Mouse (Mus musculus): ENCODE results near the gene Mc3r. TPM values are rescaled to one million over a fixed set of nuclear protein-coding genes. Genes with fewer than 3 reads are reported as not detected.

The Mc3r gene
- polyA plus RNA-seq, 1 experiment from 2014 or later: not detected

DNA sequence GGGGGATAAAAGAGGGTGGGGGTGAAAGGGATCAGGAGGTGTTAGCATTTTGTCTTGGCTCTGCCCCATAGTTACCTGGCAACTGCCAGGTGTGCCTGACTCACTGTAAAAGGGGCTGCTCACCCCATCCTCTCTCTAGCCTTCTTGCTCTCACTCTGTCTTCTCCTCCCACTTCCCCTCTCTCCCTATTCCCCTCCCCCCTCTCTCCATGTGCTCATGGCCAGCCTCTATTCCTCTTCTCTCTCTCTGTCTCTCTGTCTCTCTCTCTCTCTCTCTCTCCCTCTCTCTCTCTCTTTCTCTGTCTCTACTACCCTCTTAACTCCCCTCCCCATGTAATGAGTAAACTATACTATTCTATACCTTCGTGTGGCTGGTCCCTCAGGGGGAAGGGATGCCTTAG lies 41.3 kb downstream of the Mc3r start:
- H3K9me3 ChIP-seq (ENCODE audit: control insufficient read depth, low read length): no peaks in the 10 kb centered on the region
- ATAC-seq (ENCODE audit: insufficient number of reproducible peaks, insufficient read depth, low FRiP score, low read depth): no peak
- 11% methylated on average over 1 of the region's 1 CpGs for WGBS
- no peaks in the 10 kb centered on the region for H3K36me3 ChIP-seq (ENCODE audit: control insufficient read depth, insufficient read depth, low read length)
- no peak overlapping the region for H3K27ac ChIP-seq (replicated peaks in 1 of 2; ENCODE audit: control insufficient read depth in 1 of 2, insufficient read depth in 1 of 2, low read depth in 2 of 2, low read length in 2 of 2)
- no peaks in the 10 kb centered on the region for H3K27me3 ChIP-seq (ENCODE audit: control insufficient read depth, insufficient read depth, low read length)
- H3K4me2 ChIP-seq (ENCODE audit: low read length): no peak overlapping the region
- H3K9ac ChIP-seq (ENCODE audit: low read length): no peak overlapping the region
- no peak overlapping the region for H3K4me3 ChIP-seq (ENCODE audit: control insufficient read depth in 1 of 2, insufficient read depth in 1 of 2, low read depth in 1 of 2, low read length in 2 of 2)
- H3K4me1 ChIP-seq (ENCODE audit: control insufficient read depth in 2 of 2, insufficient read depth in 2 of 2, low read length in 2 of 2): peaks cover 0 to 2% of the 10 kb centered on the region in 2 experiments; a peak in 1 of 4 replicates

DNA sequence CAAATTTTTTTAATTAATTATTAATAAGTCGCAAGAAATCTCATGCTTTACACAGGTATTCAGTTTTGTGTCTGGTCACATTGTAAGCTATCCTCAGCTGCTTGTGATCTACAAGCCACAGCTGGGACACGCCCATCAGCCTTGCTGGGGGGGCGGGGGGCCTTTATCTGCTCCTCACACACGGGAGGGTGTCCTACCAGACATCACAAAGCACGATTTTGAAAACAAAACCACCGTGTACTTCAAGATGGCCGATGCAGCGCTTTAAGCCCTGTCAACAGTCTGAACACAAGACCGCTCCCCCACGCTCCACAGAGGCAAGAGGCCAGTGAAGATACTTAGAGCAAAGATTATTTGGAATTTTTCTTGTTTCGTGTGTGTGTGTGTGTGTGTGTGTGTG lies 42.2 kb downstream of the Mc3r start:
- Histone ChIP-seq H3K4me3 (ENCODE audit: control insufficient read depth in 1 of 2, insufficient read depth in 1 of 2, low read depth in 1 of 2, low read length in 2 of 2) (no peak overlapping the region), H3K27ac (replicated peaks in 1 of 2; ENCODE audit: control insufficient read depth in 1 of 2, insufficient read depth in 1 of 2, low read depth in 2 of 2, low read length in 2 of 2) (no peak overlapping the region)
- WGBS: 60% methylated on average over 11 of the region's 11 CpGs

DNA sequence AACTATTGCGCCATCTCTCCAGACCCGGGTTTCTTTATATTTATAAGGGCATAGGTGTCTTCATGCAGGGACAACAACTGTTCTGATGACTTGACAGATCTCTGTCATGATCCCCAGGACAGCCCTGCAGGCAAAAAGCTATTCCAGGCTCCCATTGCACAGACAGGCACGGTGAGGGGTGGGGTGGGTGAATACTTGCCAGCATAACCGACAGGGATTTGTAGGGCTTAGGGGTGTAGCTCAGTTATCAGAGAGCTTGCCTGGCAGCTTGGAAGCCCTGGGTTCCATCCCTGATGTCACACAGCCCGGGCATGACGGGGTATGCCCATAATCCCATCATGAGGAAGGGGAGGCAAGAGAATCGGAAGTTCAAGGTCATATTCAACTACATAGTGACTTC lies 42.7 kb downstream of the Mc3r start:
- WGBS: 74% methylated on average over 7 of the region's 7 CpGs
- peaks cover 0 to 2% of the 10 kb centered on the region in 2 experiments; a peak in 1 of 4 replicates for H3K4me1 ChIP-seq (ENCODE audit: control insufficient read depth in 2 of 2, insufficient read depth in 2 of 2, low read length in 2 of 2)
- 0 out of 2 replicates have a peak, but pooled peaks have one; percentile 9 for ATAC-seq (ENCODE audit: insufficient number of reproducible peaks, insufficient read depth, low FRiP score, low read depth)
- H3K9me3 ChIP-seq (ENCODE audit: control insufficient read depth, low read length): no peaks in the 10 kb centered on the region
- no peak overlapping the region for H3K4me2 ChIP-seq (ENCODE audit: low read length)
- no peaks in the 10 kb centered on the region for H3K36me3 ChIP-seq (ENCODE audit: control insufficient read depth, insufficient read depth, low read length)
- H3K27ac ChIP-seq (replicated peaks in 1 of 2; ENCODE audit: control insufficient read depth in 1 of 2, insufficient read depth in 1 of 2, low read depth in 2 of 2, low read length in 2 of 2): no peak overlapping the region
- H3K27me3 ChIP-seq (ENCODE audit: control insufficient read depth, insufficient read depth, low read length): no peaks in the 10 kb centered on the region
- H3K4me3 ChIP-seq (ENCODE audit: control insufficient read depth in 1 of 2, insufficient read depth in 1 of 2, low read depth in 1 of 2, low read length in 2 of 2): no peak overlapping the region
- H3K9ac ChIP-seq (ENCODE audit: low read length): no peak overlapping the region

More for the DNA sequence above, 42.2 kb downstream of the Mc3r start:
- H3K27me3 ChIP-seq (ENCODE audit: control insufficient read depth, insufficient read depth, low read length): no peaks in the 10 kb centered on the region
- no peaks in the 10 kb centered on the region for H3K36me3 ChIP-seq (ENCODE audit: control insufficient read depth, insufficient read depth, low read length)
- no peak overlapping the region for H3K9ac ChIP-seq (ENCODE audit: low read length)
- H3K9me3 ChIP-seq (ENCODE audit: control insufficient read depth, low read length): no peaks in the 10 kb centered on the region
- peaks cover 0 to 2% of the 10 kb centered on the region in 2 experiments; a peak in 1 of 4 replicates for H3K4me1 ChIP-seq (ENCODE audit: control insufficient read depth in 2 of 2, insufficient read depth in 2 of 2, low read length in 2 of 2)
- no peak overlapping the region for H3K4me2 ChIP-seq (ENCODE audit: low read length)
- ATAC-seq (ENCODE audit: insufficient number of reproducible peaks, insufficient read depth, low FRiP score, low read depth): no peak

DNA sequence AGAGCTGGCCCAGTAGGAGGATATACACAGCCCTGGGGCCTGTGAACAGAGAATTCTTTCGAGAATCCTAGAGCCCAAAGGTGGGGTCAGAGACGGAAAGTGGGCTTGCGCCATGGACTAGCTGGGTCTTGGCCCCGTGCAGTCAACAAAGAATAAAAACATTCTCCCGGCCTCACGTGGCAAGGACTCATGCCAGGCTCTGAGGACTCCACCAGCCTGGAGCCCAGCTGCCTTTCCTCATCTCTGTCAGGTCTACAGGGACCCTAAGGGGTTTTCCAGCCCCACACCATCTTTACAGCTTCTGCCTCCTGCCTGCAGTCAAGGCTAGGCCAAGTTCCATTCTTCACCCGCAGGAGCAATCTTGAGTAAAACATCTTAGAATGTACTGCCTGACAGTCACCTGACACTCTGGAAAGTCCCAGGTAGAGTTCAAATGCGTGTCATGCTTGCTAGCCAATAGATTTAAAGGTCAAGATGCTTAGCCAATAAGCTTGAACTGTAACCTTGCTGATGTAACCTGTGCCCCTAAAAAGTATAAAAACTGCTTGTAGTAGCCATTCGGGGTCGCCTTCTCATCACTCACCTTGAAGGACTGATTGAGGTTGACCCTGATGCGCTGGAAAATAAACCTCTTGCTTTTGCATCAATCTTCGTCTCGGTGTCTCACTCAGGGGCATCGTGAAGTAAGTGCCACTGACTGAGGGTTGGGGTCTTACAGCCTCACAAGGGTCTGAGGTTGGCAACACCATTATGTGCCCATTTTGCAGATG lies 43.6 kb downstream of the Mc3r start:
- Histone ChIP-seq H3K9me3 (ENCODE audit: control insufficient read depth, low read length) (no peaks in the 10 kb centered on the region), H3K4me2 (ENCODE audit: low read length) (no peak overlapping the region), H3K4me1 (ENCODE audit: control insufficient read depth in 2 of 2, insufficient read depth in 2 of 2, low read length in 2 of 2) (peaks cover 0 to 2% of the 10 kb centered on the region in 2 experiments; a peak in 1 of 4 replicates), H3K27me3 (ENCODE audit: control insufficient read depth, insufficient read depth, low read length) (no peaks in the 10 kb centered on the region), H3K27ac (replicated peaks in 1 of 2; ENCODE audit: control insufficient read depth in 1 of 2, insufficient read depth in 1 of 2, low read depth in 2 of 2, low read length in 2 of 2) (no peak overlapping the region), H3K9ac (ENCODE audit: low read length) (no peak overlapping the region), H3K4me3 (ENCODE audit: control insufficient read depth in 1 of 2, insufficient read depth in 1 of 2, low read depth in 1 of 2, low read length in 2 of 2) (no peak overlapping the region), H3K36me3 (ENCODE audit: control insufficient read depth, insufficient read depth, low read length) (no peaks in the 10 kb centered on the region)
- ATAC-seq (ENCODE audit: insufficient number of reproducible peaks, insufficient read depth, low FRiP score, low read depth): no peak
- 83% methylated on average over 14 of the region's 14 CpGs for WGBS

DNA sequence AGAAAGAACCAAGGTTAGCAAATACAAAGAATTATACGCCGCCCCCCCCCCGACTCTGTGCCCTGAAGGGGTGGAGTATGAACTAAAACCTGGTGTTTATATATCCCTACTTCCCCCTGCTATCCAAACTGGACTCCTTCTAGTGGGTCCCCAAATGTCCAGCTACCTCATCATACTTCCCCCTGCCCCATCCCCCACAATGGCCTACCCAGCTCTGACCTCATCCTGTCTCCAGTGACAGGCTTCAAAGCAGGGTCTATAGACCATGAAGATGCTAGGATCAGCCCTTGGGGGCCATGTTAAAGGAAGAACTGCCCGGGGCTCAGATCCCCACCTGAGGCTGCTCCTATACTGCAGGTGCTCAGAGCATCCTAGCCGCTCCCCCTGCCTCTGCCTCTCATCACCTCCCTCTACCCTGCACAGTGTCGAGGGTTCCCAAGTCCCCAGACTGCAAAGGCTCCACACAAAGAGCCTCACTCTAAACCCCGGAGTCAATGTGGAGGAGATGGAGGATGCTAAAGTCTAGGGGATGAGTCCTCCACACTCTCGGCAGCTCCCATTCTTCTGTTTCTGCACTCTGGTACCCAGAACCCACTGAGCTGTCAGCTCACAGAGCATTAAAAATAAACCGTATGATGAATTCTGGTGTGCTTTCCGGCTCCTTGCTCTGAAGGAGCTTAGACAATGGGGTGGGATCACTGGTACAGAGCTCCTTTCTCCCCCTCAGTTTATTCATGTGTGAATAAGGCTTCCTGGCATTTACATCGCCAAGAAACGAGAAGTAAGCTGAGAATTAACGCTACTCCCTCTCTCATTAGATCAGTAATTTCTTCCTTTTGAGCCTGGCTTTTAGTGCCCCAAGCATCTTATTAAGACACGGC lies 44.5 kb downstream of the Mc3r start:
- 71% methylated on average over 14 of the region's 14 CpGs for WGBS
- H3K27me3 ChIP-seq (ENCODE audit: control insufficient read depth, insufficient read depth, low read length): no peaks in the 10 kb centered on the region
- no peak overlapping the region for H3K9ac ChIP-seq (ENCODE audit: low read length)
- H3K36me3 ChIP-seq (ENCODE audit: control insufficient read depth, insufficient read depth, low read length): no peaks in the 10 kb centered on the region
- no peaks in the 10 kb centered on the region for H3K9me3 ChIP-seq (ENCODE audit: control insufficient read depth, low read length)
- H3K4me3 ChIP-seq (ENCODE audit: control insufficient read depth in 1 of 2, insufficient read depth in 1 of 2, low read depth in 1 of 2, low read length in 2 of 2): no peak overlapping the region
- no peak for ATAC-seq (ENCODE audit: insufficient number of reproducible peaks, insufficient read depth, low FRiP score, low read depth)
- no peak overlapping the region for H3K27ac ChIP-seq (replicated peaks in 1 of 2; ENCODE audit: control insufficient read depth in 1 of 2, insufficient read depth in 1 of 2, low read depth in 2 of 2, low read length in 2 of 2)
- H3K4me1 ChIP-seq (ENCODE audit: control insufficient read depth in 2 of 2, insufficient read depth in 2 of 2, low read length in 2 of 2): peaks cover 0 to 2% of the 10 kb centered on the region in 2 experiments; a peak in 1 of 4 replicates
- no peak overlapping the region for H3K4me2 ChIP-seq (ENCODE audit: low read length)

DNA sequence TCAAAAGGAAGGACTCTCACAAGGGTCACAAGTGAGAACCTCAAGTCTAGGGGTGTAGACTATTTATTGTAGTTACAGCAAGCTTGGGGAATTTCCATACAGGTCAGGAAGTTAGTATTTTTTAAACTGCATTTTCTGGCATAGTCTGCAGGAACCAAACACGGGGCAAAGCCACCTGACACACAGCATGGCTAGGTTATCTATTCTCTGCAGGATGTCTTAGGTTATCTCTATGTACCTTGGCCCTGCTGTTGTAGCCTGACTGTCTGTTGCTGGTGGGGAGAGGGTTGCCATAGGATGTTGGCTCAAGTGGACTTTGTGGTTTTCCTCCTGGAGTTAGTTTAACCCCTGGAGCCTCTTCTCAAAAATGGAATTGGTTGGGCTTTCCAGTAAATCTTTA lies 49.8 kb downstream of the Mc3r start:
- no peaks in the 10 kb centered on the region for H3K9me3 ChIP-seq (ENCODE audit: control insufficient read depth, low read length)
- ATAC-seq (ENCODE audit: insufficient number of reproducible peaks, insufficient read depth, low FRiP score, low read depth): no peak
- no peaks in the 10 kb centered on the region for H3K36me3 ChIP-seq (ENCODE audit: control insufficient read depth, insufficient read depth, low read length)
- H3K4me2 ChIP-seq (ENCODE audit: low read length): no peak overlapping the region
- WGBS: 26% methylated on average over 1 of the region's 1 CpGs
- no peak overlapping the region for H3K4me3 ChIP-seq (ENCODE audit: control insufficient read depth in 1 of 2, insufficient read depth in 1 of 2, low read depth in 1 of 2, low read length in 2 of 2)
- H3K4me1 ChIP-seq (ENCODE audit: control insufficient read depth in 2 of 2, insufficient read depth in 2 of 2, low read length in 2 of 2): no peaks in the 10 kb centered on the region
- H3K9ac ChIP-seq (ENCODE audit: low read length): no peak overlapping the region
- no peak overlapping the region for H3K27ac ChIP-seq (replicated peaks in 1 of 2; ENCODE audit: control insufficient read depth in 1 of 2, insufficient read depth in 1 of 2, low read depth in 2 of 2, low read length in 2 of 2)
- 0 out of 2 replicates have a peak, but pooled peaks cover 5% of the 10 kb centered on the region for H3K27me3 ChIP-seq (ENCODE audit: control insufficient read depth, insufficient read depth, low read length)

DNA sequence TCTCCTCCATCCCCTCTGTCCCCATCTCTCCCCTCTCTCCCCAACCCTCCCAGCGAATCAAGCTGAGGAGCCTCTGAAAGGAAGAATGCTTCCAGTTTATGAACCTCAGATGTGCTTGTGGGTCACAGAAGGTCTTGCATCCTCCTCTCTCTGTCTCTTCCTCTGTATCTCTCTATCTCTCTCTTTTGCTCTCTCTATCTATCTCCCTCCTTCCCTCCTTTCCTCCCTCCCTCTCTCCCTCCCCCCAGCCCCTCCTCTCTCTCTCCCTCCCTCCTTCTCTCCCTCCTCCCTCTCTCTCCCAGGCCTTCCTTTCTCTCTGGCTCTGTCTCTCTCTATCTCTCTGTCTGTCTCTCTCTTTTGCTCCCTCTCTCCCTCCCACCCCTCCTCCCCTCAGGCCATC lies 50.2 kb downstream of the Mc3r start:
- Histone ChIP-seq H3K27me3 (ENCODE audit: control insufficient read depth, insufficient read depth, low read length) (0 out of 2 replicates have a peak, but pooled peaks cover 5% of the 10 kb centered on the region), H3K9me3 (ENCODE audit: control insufficient read depth, low read length) (no peaks in the 10 kb centered on the region), H3K4me1 (ENCODE audit: control insufficient read depth in 2 of 2, insufficient read depth in 2 of 2, low read length in 2 of 2) (no peaks in the 10 kb centered on the region), H3K36me3 (ENCODE audit: control insufficient read depth, insufficient read depth, low read length) (no peaks in the 10 kb centered on the region), H3K4me2 (ENCODE audit: low read length) (no peak overlapping the region), H3K27ac (replicated peaks in 1 of 2; ENCODE audit: control insufficient read depth in 1 of 2, insufficient read depth in 1 of 2, low read depth in 2 of 2, low read length in 2 of 2) (no peak overlapping the region), H3K9ac (ENCODE audit: low read length) (no peak overlapping the region), H3K4me3 (ENCODE audit: control insufficient read depth in 1 of 2, insufficient read depth in 1 of 2, low read depth in 1 of 2, low read length in 2 of 2) (no peak overlapping the region)
- WGBS: 36% methylated on average over 1 of the region's 1 CpGs
- no peak for ATAC-seq (ENCODE audit: insufficient number of reproducible peaks, insufficient read depth, low FRiP score, low read depth)

Measured in heart, embryonic 14.5 days (tissue).